Mouse (Mus musculus) brain, embryonic 14.5 days (tissue): ENCODE data around the gene Lpin2.

Source experiments
- CTCF ChIP-seq: fragments of 200-500 bp; IDR thresholded peaks from 2 replicates; pipeline ENCODE4 v1.5.1; 2012; ENCODE audit warnings: inconsistent platforms, mild to moderate bottlenecking, moderate library complexity, borderline replicate concordance; ENCODE audit not compliant: insufficient read depth, insufficient read length; ENCODE audit errors: extremely low read depth
- POLR2A ChIP-seq: fragments of 200-500 bp; IDR thresholded peaks from 2 replicates; pipeline ENCODE4 v1.6.1; 2012; ENCODE audit warnings: mild to moderate bottlenecking, inconsistent platforms, borderline replicate concordance; ENCODE audit not compliant: poor library complexity, insufficient read depth, insufficient read length, severe bottlenecking; ENCODE audit errors: extremely low read depth

DNA sequence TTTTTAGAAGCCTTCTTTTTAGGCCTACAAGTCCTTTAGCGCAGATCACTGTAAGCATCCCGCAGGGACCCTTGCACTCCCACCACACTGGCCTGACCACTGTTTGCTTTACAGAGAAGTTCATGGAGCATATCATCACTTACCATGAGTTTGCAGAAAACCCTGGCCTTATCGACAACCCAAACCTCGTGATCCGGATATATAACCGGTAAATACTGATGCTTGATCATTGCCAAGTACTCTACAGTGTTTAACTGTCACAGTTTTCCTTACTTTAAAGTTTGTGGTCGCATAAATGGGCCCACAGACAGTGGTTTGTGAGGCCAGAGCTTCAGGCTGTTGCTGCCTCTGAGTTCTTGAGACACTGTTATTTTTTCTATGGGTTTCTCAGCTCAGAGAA, 56.1 kb downstream of the Lpin2 start:
- TF ChIP-seq CTCF = no peak
- no peak for TF ChIP-seq POLR2A
